Mouse (Mus musculus): ENCODE measurements at regions not wholly inside any gene's neighbourhood (a gene's known extent, or its start where the extent isn't known, plus 50 kb on each side); places are given as distances from the start of the nearest gene placed in this dataset.

DNA sequence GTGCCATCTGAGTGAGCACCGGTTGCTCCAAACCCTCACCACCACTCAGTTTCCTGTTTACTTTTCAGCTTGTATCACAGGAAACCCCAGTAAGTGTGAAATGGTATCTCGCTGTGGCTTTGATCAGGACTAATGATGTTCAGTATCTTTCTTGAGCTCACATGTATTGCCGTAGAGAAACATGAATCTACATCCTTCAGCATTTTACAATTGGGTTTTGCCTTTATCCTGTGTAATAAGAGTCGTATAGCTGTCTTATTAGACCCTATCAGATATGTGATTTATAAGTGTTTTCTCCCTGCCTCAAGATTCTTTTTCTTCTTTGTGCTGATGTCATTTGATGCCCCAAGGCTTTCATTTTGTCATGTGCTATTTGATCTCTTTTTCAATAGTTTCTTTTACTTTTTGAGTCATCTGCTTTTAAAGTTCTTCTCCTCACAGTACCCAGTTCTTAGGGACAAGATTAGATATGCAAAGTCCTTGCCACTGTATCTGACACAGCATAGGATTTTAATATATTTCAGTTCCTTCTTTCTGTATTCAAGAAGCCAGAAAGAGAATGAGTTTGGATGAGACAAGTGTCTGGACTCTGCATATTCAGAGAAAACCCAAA lies 246.0 kb downstream of the Tle4 start:
- TF ChIP-seq POLR2A (IDR thresholded peaks at IDR 0.05; ENCODE audit: low read depth, low read length) (no peak), CTCF (IDR thresholded peaks at IDR 0.05; ENCODE audit: extremely low read depth, insufficient read depth, insufficient read length, insufficient replicate concordance) (no peak)

Data from spleen, adult 2 months (tissue).